Mouse (Mus musculus) ES-Bruce4 (cell line): ENCODE data around the gene Aifm1. TPM values are rescaled to one million over a fixed set of nuclear protein-coding genes. Genes with fewer than 3 reads are reported as not detected.
"Not testable (repeated sequence)": the region's sequence is repeated elsewhere in the genome, so short reads cannot be mapped to it uniquely, and the experiment has no call there.

Experiments
- H3K27ac ChIP-seq: 2 replicates; pipeline ENCODE4 v1.5.1; 2012; ENCODE audit warnings: low read length, inconsistent platforms; ENCODE audit not compliant: insufficient read depth
- H3K27me3 ChIP-seq: 2 replicates; pipeline ENCODE4 v1.6.1; 2012; ENCODE audit warnings: mild to moderate bottlenecking, low read length, inconsistent platforms; ENCODE audit not compliant: control insufficient read depth, poor library complexity, insufficient read depth, severe bottlenecking
- H3K36me3 ChIP-seq: 2 replicates; pipeline ENCODE4 v1.6.1; 2012; ENCODE audit warnings: inconsistent platforms, mild to moderate bottlenecking, low read length, moderate library complexity; ENCODE audit not compliant: control insufficient read depth, poor library complexity, insufficient read depth, severe bottlenecking
- H3K4me1 ChIP-seq: one replicate; pipeline ENCODE4 v1.8.1; 2011; ENCODE audit warnings: low read length; ENCODE audit not compliant: control insufficient read depth, insufficient read depth
- H3K4me3 ChIP-seq: 2 replicates; pipeline ENCODE4 v1.5.1; 2011; ENCODE audit warnings: low read depth, mild to moderate bottlenecking, low read length
- H3K9ac ChIP-seq: 2 replicates; pipeline ENCODE4 v1.6.1; 2012; ENCODE audit warnings: low read depth, mild to moderate bottlenecking, inconsistent platforms; ENCODE audit not compliant: poor library complexity, severe bottlenecking
- H3K9me3 ChIP-seq: replicated peaks from 2 replicates; pipeline ENCODE4 v1.6.1; 2012; ENCODE audit warnings: mild to moderate bottlenecking, low read length, inconsistent platforms; ENCODE audit not compliant: control insufficient read depth, poor library complexity, insufficient read depth, severe bottlenecking
- CTCF ChIP-seq: IDR thresholded peaks from one replicate; pipeline ENCODE4 v1.8.1; 2011; ENCODE audit warnings: low read depth, low read length
- EP300 ChIP-seq: IDR thresholded peaks from 2 replicates; pipeline ENCODE4 v1.6.1; 2011; ENCODE audit warnings: low read depth, low read length; ENCODE audit not compliant: insufficient read depth
- POLR2A ChIP-seq: IDR thresholded peaks from one replicate; pipeline ENCODE4 v1.8.1; 2011; ENCODE audit warnings: low read length; ENCODE audit not compliant: insufficient read depth
- polyA plus RNA-seq: library from polyadenylated mRNA; stranded (reverse); fragments of >200 nt; gene quantifications from 2 replicates; pipeline ENCODE4 v1.2.4, GENCODE M21; 2011; ENCODE audit warnings: low read depth; ENCODE audit not compliant: missing spikeins, insufficient read depth, insufficient read length

The Aifm1 gene
- polyA plus RNA-seq, 1 experiment, result 45.9 TPM

DNA sequence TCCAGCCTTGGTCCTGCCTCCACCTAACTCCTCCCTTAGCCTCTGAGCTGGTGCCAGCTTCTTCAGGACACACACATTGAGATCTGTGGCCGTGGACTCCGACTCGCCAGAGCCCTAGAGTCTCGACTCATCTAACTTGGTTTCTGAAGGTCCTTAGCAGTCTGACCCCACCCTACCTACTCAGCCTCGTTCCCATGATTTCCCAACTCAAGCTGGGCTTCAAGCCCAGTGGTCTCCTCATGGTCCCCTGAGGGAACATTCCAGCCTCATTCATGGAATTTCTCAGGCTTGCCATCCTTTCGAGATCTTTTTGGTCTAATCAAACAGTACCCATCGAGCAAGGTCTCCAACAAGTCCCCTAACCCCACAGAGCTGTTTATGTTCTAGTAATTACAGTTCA lies 71.4 kb downstream of the Aifm1 start:
- no peaks in the 10 kb centered on the region for H3K9me3 ChIP-seq
- no peaks in the 10 kb centered on the region for H3K36me3 ChIP-seq
- H3K4me3 ChIP-seq, result no peak overlapping the region
- H3K4me1 ChIP-seq, result no peaks in the 10 kb centered on the region
- H3K9ac ChIP-seq, result no peak overlapping the region
- H3K27ac ChIP-seq, result no peak overlapping the region
- TF ChIP-seq POLR2A (no peak), CTCF (no peak), EP300 (no peak)
- no peaks in the 10 kb centered on the region for H3K27me3 ChIP-seq

DNA sequence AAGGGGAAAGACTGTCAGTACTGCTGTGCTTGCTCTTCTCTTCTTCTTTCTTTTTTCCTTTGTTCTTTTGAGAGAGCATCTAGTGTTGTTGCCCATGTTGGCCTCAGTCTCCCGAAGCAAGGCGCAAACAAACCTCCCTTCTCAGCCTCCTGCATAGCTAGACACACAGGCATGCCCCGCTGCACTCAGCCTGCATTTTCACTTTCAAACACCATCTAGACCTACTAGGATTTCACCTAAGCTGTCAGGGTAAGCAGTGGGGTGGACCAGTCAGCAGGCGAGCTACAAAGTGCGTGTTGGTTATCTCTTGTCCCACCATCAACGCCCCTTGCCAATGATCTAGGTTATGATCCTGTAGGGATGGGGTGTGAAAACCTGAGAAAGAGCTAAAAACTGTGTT lies 71.8 kb downstream of the Aifm1 start:
- no peak overlapping the region for H3K9ac ChIP-seq
- no peak for TF ChIP-seq EP300
- TF ChIP-seq POLR2A, result no peak
- TF ChIP-seq CTCF, result no peak
- H3K9me3 ChIP-seq, result no peaks in the 10 kb centered on the region
- H3K4me1 ChIP-seq, result no peaks in the 10 kb centered on the region
- H3K27ac ChIP-seq, result no peak overlapping the region
- H3K4me3 ChIP-seq, result no peak overlapping the region
- no peaks in the 10 kb centered on the region for H3K36me3 ChIP-seq
- no peaks in the 10 kb centered on the region for H3K27me3 ChIP-seq

DNA sequence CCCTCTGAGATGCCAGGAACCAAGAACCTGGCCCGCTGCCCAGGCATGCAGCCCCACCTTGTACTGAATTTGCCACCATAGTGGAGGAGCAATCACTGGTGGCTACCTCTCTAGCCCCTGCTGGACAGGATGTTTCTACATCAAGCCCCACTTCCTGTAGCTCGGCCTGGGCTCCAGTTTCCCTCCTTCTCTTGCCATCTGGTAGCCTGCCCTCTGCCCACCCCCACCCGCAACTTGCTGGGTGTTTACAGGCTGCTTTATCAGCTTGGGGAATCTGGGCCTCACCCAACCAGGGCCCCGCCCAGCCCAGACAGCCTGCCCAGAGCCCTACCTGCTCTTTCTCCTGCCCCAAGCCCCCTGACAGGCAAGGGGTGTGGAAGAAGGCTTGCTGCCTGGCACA lies 74.3 kb downstream of the Aifm1 start:
- TF ChIP-seq POLR2A (no peak), CTCF (no peak), EP300 (no peak)
- Histone ChIP-seq H3K4me1 (no peaks in the 10 kb centered on the region), H3K36me3 (no peaks in the 10 kb centered on the region), H3K4me3 (no peak overlapping the region), H3K9ac (no peak overlapping the region), H3K27ac (no peak overlapping the region), H3K9me3 (no peaks in the 10 kb centered on the region), H3K27me3 (no peaks in the 10 kb centered on the region)

DNA sequence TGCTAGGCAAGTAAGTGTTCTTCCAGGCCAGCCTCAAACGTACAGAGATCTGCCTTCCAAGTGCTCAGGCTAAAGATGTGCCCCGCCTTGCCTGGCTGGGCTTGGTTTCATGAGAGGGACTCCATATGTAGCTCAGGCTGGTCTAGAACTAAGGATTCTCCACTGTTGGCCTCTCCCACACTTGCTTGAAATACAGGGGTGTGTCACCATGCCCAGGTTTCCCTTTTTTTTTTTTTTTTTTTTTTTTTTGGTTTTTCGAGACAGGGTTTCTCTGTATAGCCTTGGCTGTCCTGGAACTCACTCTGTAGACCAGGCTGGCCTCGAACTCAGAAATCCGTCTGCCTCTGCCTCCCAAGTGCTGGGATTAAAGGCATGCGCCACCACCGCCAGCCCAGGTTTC lies 77.3 kb downstream of the Aifm1 start:
- not testable (repeated sequence) for H3K9ac ChIP-seq, H3K27ac ChIP-seq, H3K9me3 ChIP-seq, H3K27me3 ChIP-seq, H3K36me3 ChIP-seq, H3K4me3 ChIP-seq, H3K4me1 ChIP-seq

DNA sequence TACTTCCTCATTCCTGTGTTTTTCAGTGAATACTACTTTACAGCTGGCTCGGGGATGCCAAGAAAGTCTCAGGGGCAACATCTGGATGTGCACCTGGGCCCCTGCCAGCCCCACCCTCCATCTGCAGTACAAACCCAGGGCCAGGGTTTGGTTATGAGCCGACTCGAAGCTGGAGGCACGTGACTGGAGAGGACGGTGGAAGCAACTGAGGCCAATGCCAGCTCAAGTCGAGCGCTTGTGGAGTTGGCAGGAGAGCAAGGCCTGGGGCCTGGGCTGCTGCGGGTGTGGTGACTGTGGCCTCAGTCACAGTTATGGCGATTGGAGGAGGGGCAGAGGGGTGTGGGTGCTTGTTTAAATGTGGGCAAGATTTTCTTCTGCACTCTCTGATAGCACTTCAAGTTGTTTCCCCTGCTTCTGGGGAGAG lies 77.9 kb downstream of the Aifm1 start:
- Histone ChIP-seq H3K9me3 (no peaks in the 10 kb centered on the region), H3K27ac (no peak overlapping the region), H3K9ac (no peak overlapping the region), H3K4me3 (no peak overlapping the region), H3K4me1 (peaks cover 4% of the 10 kb centered on the region), H3K27me3 (no peaks in the 10 kb centered on the region), H3K36me3 (no peaks in the 10 kb centered on the region)
- TF ChIP-seq POLR2A (no peak), CTCF (no peak), EP300 (no peak)

DNA sequence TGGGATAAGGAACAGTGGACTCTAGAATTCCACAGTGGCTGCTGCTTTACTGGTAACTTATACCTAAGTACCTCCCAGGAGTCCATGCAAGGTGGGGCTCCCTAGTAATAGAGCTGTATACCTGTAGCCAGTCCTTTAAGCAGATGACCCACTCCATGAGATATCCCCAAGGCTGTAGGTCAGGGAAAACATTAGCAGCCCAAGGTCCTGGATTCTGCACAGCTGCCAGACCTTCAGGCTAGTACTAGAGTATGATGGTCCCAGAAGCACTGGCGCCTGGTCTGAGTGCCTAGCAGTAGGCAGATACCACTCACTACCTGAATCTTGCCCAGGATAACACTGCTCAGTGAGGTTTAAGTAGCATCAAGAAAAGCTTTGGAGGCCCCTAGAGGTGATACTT lies 79.1 kb downstream of the Aifm1 start:
- no peak overlapping the region for H3K4me3 ChIP-seq
- H3K4me1 ChIP-seq, result peaks cover 4% of the 10 kb centered on the region
- H3K9me3 ChIP-seq, result no peaks in the 10 kb centered on the region
- H3K27ac ChIP-seq, result no peak overlapping the region; the same call in 1 of the 2 replicates
- no peaks in the 10 kb centered on the region for H3K36me3 ChIP-seq
- H3K27me3 ChIP-seq, result no peaks in the 10 kb centered on the region
- no peak overlapping the region for H3K9ac ChIP-seq
- no peak for TF ChIP-seq EP300
- no peak for TF ChIP-seq CTCF
- no peak for TF ChIP-seq POLR2A

DNA sequence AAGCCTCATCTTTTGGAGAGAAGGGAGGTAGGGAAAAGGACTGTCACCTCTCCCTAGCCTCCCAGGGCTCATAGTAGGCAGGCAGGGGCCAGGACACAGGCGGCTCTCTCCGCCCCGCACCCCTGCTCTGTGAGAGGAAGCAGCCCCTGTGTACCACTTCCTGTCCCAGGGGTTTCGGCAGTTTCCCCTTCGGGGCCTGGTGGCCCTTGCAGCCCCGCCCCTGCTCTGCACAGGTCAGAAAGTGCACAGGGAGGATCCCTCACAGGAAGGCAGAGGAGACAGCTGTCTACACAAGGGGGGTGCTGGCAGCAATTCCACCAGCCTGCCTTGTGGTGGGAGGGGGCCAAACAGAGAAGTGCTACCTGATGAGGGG lies 79.8 kb downstream of the Aifm1 start:
- peak overlapping the region; percentile 40 for H3K4me3 ChIP-seq
- TF ChIP-seq POLR2A, result no peak
- no peak for TF ChIP-seq EP300
- no peak for TF ChIP-seq CTCF
- H3K27me3 ChIP-seq, result no peaks in the 10 kb centered on the region
- H3K9me3 ChIP-seq, result no peaks in the 10 kb centered on the region
- no peak overlapping the region for H3K9ac ChIP-seq
- H3K27ac ChIP-seq, result peak overlapping the region; percentile 60
- peaks cover 4% of the 10 kb centered on the region for H3K4me1 ChIP-seq
- H3K36me3 ChIP-seq, result no peaks in the 10 kb centered on the region
